Mouse (Mus musculus) testis, adult 2 months (tissue): ENCODE data around the gene Rnf115.

ENCODE experiments used
- CTCF ChIP-seq: fragments of 200-500 bp; IDR thresholded peaks from 2 replicates; pipeline ENCODE4 v1.5.1; 2012; ENCODE audit warnings: low read depth, mild to moderate bottlenecking, inconsistent platforms, low read length, moderate library complexity; ENCODE audit not compliant: control insufficient read depth, insufficient read depth, insufficient replicate concordance
- POLR2A ChIP-seq: fragments of 200-500 bp; IDR thresholded peaks from 2 replicates; pipeline ENCODE4 v1.6.1; 2012; ENCODE audit warnings: low read depth, mild to moderate bottlenecking, inconsistent platforms, low read length, moderate library complexity; ENCODE audit not compliant: control insufficient read depth

- TF ChIP-seq CTCF (no peak), POLR2A (no peak)
Observed at GRCm38 (mm10) chr3:96821581-96821980, 94.1 kb downstream of the Rnf115 start.
